ENCODE assay signal across 8 mouse cellular contexts in genomic region chr12:3983736-3984135, GRCm38 (mm10). TPM values are rescaled to one million over a fixed set of nuclear protein-coding genes. Genes with fewer than 3 reads are reported as not detected.
DNase-seq lines count a peak whose midpoint lies in the region; ATAC-seq and TF ChIP-seq lines count a peak whose summit lies in the region.

No protein-coding gene starts in this region.

- 0% methylated on average over 1 of the region's 1 CpGs for WGBS in kidney, embryonic 14.5 days
- 0% methylated on average over 1 of the region's 1 CpGs for WGBS in heart, embryonic 14.5 days

- no peak overlapping the region for H3K4me3 ChIP-seq in kidney, embryonic 14.5 days (ENCODE audit: low read length)
- H3K4me3 ChIP-seq in heart, embryonic 14.5 days (ENCODE audit: control insufficient read depth in 1 of 2, insufficient read depth in 1 of 2, low read depth in 1 of 2, low read length in 2 of 2): no peak overlapping the region

- H3K4me1 ChIP-seq in kidney, embryonic 14.5 days (ENCODE audit: control insufficient read depth, insufficient read depth, low read length): peaks cover 3% of the 10 kb centered on the region; the same call in 1 of the 2 replicates
- peaks cover 3 to 15% of the 10 kb centered on the region in 2 experiments; a peak in 3 of 4 replicates for H3K4me1 ChIP-seq in heart, embryonic 14.5 days (ENCODE audit: control insufficient read depth in 2 of 2, insufficient read depth in 2 of 2, low read length in 2 of 2)

- no peaks in the 10 kb centered on the region for H3K36me3 ChIP-seq in kidney, embryonic 14.5 days (ENCODE audit: control insufficient read depth, insufficient read depth, low read length)
- H3K36me3 ChIP-seq in heart, embryonic 14.5 days (ENCODE audit: control insufficient read depth, insufficient read depth, low read length): peaks cover 14% of the 10 kb centered on the region; the same call in 1 of the 2 replicates

- no peak overlapping the region for H3K9ac ChIP-seq in kidney, embryonic 14.5 days (ENCODE audit: low read depth, low read length)
- no peak overlapping the region for H3K9ac ChIP-seq in heart, embryonic 14.5 days (ENCODE audit: low read length)

- no peaks in the 10 kb centered on the region for H3K9me3 ChIP-seq in kidney, embryonic 14.5 days (ENCODE audit: control insufficient read depth, low read length)
- no peaks in the 10 kb centered on the region for H3K9me3 ChIP-seq in heart, embryonic 14.5 days (ENCODE audit: control insufficient read depth, low read length)

- ATAC-seq in kidney, embryonic 14.5 days (ENCODE audit: low FRiP score, low TSS enrichment): no peak
- no peak for ATAC-seq in Patski
- ATAC-seq in heart, embryonic 14.5 days (ENCODE audit: insufficient number of reproducible peaks, insufficient read depth, low FRiP score, low read depth): 0 out of 2 replicates have a peak, but pooled peaks have one; percentile 22

- H3K4me2 ChIP-seq in kidney, embryonic 14.5 days (replicated peaks; ENCODE audit: low read depth, low read length): no peak overlapping the region
- H3K4me2 ChIP-seq in heart, embryonic 14.5 days (ENCODE audit: low read length): no peak overlapping the region

- H3K27me3 ChIP-seq in kidney, embryonic 14.5 days (ENCODE audit: control insufficient read depth, insufficient read depth, low read length): no peaks in the 10 kb centered on the region
- peaks cover 25% of the 10 kb centered on the region for H3K27me3 ChIP-seq in Patski
- H3K27me3 ChIP-seq in heart, embryonic 14.5 days (ENCODE audit: control insufficient read depth, insufficient read depth, low read length): no peaks in the 10 kb centered on the region

- H3K27ac ChIP-seq in kidney, embryonic 14.5 days (ENCODE audit: low read depth, low read length): no peak overlapping the region
- H3K27ac ChIP-seq in heart, embryonic 14.5 days (replicated peaks in 1 of 2; ENCODE audit: control insufficient read depth in 1 of 2, insufficient read depth in 1 of 2, low read depth in 2 of 2, low read length in 2 of 2): no peak overlapping the region

- in situ Hi-C loops in Patski (cut with MboI; ENCODE audit: low pct_unique_long_range_greater_than_20kb): loop anchor here (5.0 kb wide), 1 partner anchor 94 kb away; no protein-coding TSS in a partner anchor

- CTCF ChIA-PET in Patski (lab: Charles Lee): interaction anchor here (0.8 to 1.5 kb wide), 6 partner anchors 8 to 58 kb away, joined by 3 to 4 read pairs (median 3); no protein-coding TSS in a partner anchor

- TF ChIP-seq CTCF in Patski (IDR thresholded peaks at IDR 0.05): peak; percentile 74

- POLR2A ChIA-PET in Patski (lab: Charles Lee): no interaction called here

- peak; percentile 77 for DNase-seq in kidney, adult 18-20 months
- DNase-seq in Patski (ENCODE audit: low read depth, low spot score): peak; percentile 4
- peak; percentile 91 to 96 for DNase-seq in cerebellum, postnatal 10 days
- DNase-seq in left cerebral cortex, adult 18-20 months (ENCODE audit: low spot score in 2 of 2): peak; percentile 85 to 91
- peak; percentile 88 for DNase-seq in naive thymus-derived CD4-positive, alpha-beta T cell, adult 2 months (ENCODE audit: low read depth)
- peak; percentile 85 for DNase-seq in thymus, postnatal 0 days (ENCODE audit: low spot score)

RNA-seq across cellular contexts. Expression of gene Pomc, which starts 29.0 kb away (rescaled TPM):
- 3.6 and 4.8 TPM in 2 replicates for polyA plus RNA-seq in kidney, embryonic 14.5 days (2014; fragmentation: Nextera tagmentation; extraction: Ambion mirVana)
- not detected for polyA plus RNA-seq in Patski (2021)
- 1.5 and 2.5 TPM in 2 replicates for polyA plus RNA-seq in heart, embryonic 14.5 days (2014; fragmentation: Nextera tagmentation; extraction: Ambion mirVana)
- 1 to 10 TPM; 1.6 to 1.7 TPM for total RNA-seq in left cerebral cortex, adult 18-20 months (2021)
- polyA plus RNA-seq in thymus, postnatal 0 days (2015; fragmentation: Nextera tagmentation; extraction: Ambion mirVana): 8.4 and 9.1 TPM in 2 replicates

RNA-seq across cellular contexts. Expression of gene Efr3b, which starts 55.0 kb away (rescaled TPM):
- polyA plus RNA-seq in kidney, embryonic 14.5 days (2014; fragmentation: Nextera tagmentation; extraction: Ambion mirVana): 2.3 and 3.1 TPM in 2 replicates
- polyA plus RNA-seq in Patski (2021): 0.10 TPM
- polyA plus RNA-seq in heart, embryonic 14.5 days (2014; fragmentation: Nextera tagmentation; extraction: Ambion mirVana): 4.4 and 5.6 TPM in 2 replicates
- total RNA-seq in left cerebral cortex, adult 18-20 months (2021): 100 to 1,000 TPM; 110 to 114 TPM
- 0.65 and 0.77 TPM in 2 replicates for polyA plus RNA-seq in thymus, postnatal 0 days (2015; fragmentation: Nextera tagmentation; extraction: Ambion mirVana)

Comparison
In these comparisons a context has a peak if more than half of its experiments do, and no peak if none do; other contexts are left out.
1. DNase-seq: peak in every context shown above with its lines; median percentile 94 in cerebellum, postnatal 10 days; 88 in left cerebral cortex, adult 18-20 months; 88 in naive thymus-derived CD4-positive, alpha-beta T cell, adult 2 months; 85 in thymus, postnatal 0 days; 77 in kidney, adult 18-20 months; 4 in Patski.